Mouse (Mus musculus): ENCODE data around the gene Prr15.

DNA sequence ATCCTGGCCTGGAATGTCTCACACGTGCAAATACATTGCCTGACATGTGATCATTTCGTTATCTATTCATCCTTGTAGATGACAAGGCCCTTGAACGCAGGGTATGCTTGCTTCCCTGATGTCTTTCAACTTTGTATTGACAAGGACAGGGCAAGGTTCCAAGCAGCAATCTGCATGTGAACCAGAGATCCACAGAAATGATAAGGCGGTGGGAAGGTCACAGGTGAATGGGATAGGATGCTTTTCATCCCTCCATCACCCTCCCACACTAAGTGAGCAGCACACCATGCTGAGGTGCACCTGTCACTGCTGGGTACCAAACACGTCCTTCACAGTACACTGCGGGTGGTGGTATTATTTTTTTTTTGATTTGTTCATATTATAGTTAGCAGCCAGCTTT, 45.4 kb upstream of the Prr15 start:
- TF ChIP-seq TAL1 (IDR thresholded peaks at IDR 0.05; ENCODE audit: low read length) (no peak), GATA1 (IDR thresholded peaks at IDR 0.05; ENCODE audit: low read length) (peak; percentile 55; the same call in 1 of the 2 replicates)
